In genomic region chr16:38591506-38591905, GRCm38 (mm10) we compare ENCODE assay signal across 21 mouse cellular contexts. TPM values are rescaled to one million over a fixed set of nuclear protein-coding genes. Genes with fewer than 3 reads are reported as not detected.
DNase-seq lines count a peak whose midpoint lies in the region; ATAC-seq and TF ChIP-seq lines count a peak whose summit lies in the region.
"Had no signal": no experiment of that assay in that cellular context is flagged by ENCODE, and none has a peak within 500 bp of the region (broad histone marks: within the 10 kb centered on the region; RNA-seq: fewer than 3 reads in every experiment).

No protein-coding gene starts in this region.

- 80% methylated on average over 3 of the region's 3 CpGs for WGBS in forebrain, postnatal 0 days
- 88% methylated on average over 3 of the region's 3 CpGs for WGBS in forebrain, embryonic 16.5 days
- 62% methylated on average over 3 of the region's 3 CpGs for WGBS in heart, embryonic 16.5 days
- 81% methylated on average over 3 of the region's 3 CpGs for WGBS in liver, adult 2 months
- 73% methylated on average over 3 of the region's 3 CpGs for WGBS in liver, postnatal 0 days (ENCODE audit: insufficient replicate concordance)

- no peaks in the 10 kb centered on the region for H3K27me3 ChIP-seq in forebrain, postnatal 0 days (ENCODE audit: insufficient read depth, low read length)
- H3K27me3 ChIP-seq in forebrain, embryonic 16.5 days (replicated peaks; ENCODE audit: control insufficient read depth, insufficient read depth, low read length): no peaks in the 10 kb centered on the region
- no peaks in the 10 kb centered on the region for H3K27me3 ChIP-seq in heart, embryonic 16.5 days (ENCODE audit: control insufficient read depth, insufficient read depth, low read length)
- H3K27me3 ChIP-seq in liver, adult 2 months (ENCODE audit: control insufficient read depth, insufficient read depth, low read length): no peaks in the 10 kb centered on the region
- no peaks in the 10 kb centered on the region for H3K27me3 ChIP-seq in liver, postnatal 0 days (ENCODE audit: insufficient read depth, low read length)
- H3K27me3 ChIP-seq: embryonic facial prominence, embryonic 13.5 days; forebrain, embryonic 12.5 days; limb, embryonic 15.5 days; liver, embryonic 15.5 days; midbrain, embryonic 13.5 days had no signal

- TF ChIP-seq EP300 in liver, postnatal 0 days (IDR thresholded peaks at IDR 0.05; ENCODE audit: low read depth): no peak

- TF ChIP-seq POLR2A in liver, adult 2 months (IDR thresholded peaks at IDR 0.05; ENCODE audit: extremely low read depth, insufficient read depth, low read length): no peak
- TF ChIP-seq POLR2A in cortical plate, adult 2 months (IDR thresholded peaks at IDR 0.05; ENCODE audit: extremely low read depth, insufficient read depth, low read length): no peak

- H3K9ac ChIP-seq in forebrain, postnatal 0 days: no peak overlapping the region
- no peak overlapping the region for H3K9ac ChIP-seq in forebrain, embryonic 16.5 days (replicated peaks; ENCODE audit: low read depth, low read length)
- H3K9ac ChIP-seq in heart, embryonic 16.5 days (ENCODE audit: low read length): no peak overlapping the region
- H3K9ac ChIP-seq in liver, adult 2 months (ENCODE audit: low read depth, low read length): no peak overlapping the region
- H3K9ac ChIP-seq in liver, postnatal 0 days (replicated peaks): no peak overlapping the region
- H3K9ac ChIP-seq: embryonic facial prominence, embryonic 13.5 days; forebrain, embryonic 12.5 days; hindbrain, embryonic 14.5 days; limb, embryonic 15.5 days; liver, embryonic 15.5 days; midbrain, embryonic 13.5 days had no signal

- H3K36me3 ChIP-seq in forebrain, postnatal 0 days (ENCODE audit: insufficient read depth): peaks cover 45% of the 10 kb centered on the region
- peaks cover 14% of the 10 kb centered on the region for H3K36me3 ChIP-seq in forebrain, embryonic 16.5 days (ENCODE audit: control insufficient read depth, insufficient read depth)
- peaks cover 28% of the 10 kb centered on the region for H3K36me3 ChIP-seq in heart, embryonic 16.5 days (ENCODE audit: control insufficient read depth, insufficient read depth)
- H3K36me3 ChIP-seq in liver, adult 2 months (ENCODE audit: control insufficient read depth, insufficient read depth, low read length): peaks cover 47% of the 10 kb centered on the region
- H3K36me3 ChIP-seq in liver, postnatal 0 days (replicated peaks; ENCODE audit: insufficient read depth, low read length): peaks cover 44% of the 10 kb centered on the region

- H3K4me2 ChIP-seq in forebrain, postnatal 0 days (ENCODE audit: low read depth): no peak overlapping the region
- H3K4me2 ChIP-seq in forebrain, embryonic 16.5 days (ENCODE audit: low read length): no peak overlapping the region
- H3K4me2 ChIP-seq in heart, embryonic 16.5 days (ENCODE audit: low read depth, low read length): no peak overlapping the region
- H3K4me2 ChIP-seq in liver, postnatal 0 days (ENCODE audit: low read depth, low read length): no peak overlapping the region
- H3K4me2 ChIP-seq: embryonic facial prominence, embryonic 13.5 days; forebrain, embryonic 12.5 days; hindbrain, embryonic 14.5 days; limb, embryonic 15.5 days; liver, embryonic 15.5 days; midbrain, embryonic 13.5 days had no signal

- ATAC-seq in forebrain, postnatal 0 days: no peak
- no peak for ATAC-seq in forebrain, embryonic 16.5 days
- no peak for ATAC-seq in heart, embryonic 16.5 days (replicated peaks; ENCODE audit: extremely low read depth, insufficient read depth, low FRiP score)
- no peak for ATAC-seq in liver, postnatal 0 days
- ATAC-seq: inflammation-experienced regulatory T-cells, adult 6 months; midbrain, embryonic 13.5 days had no signal

- intact Hi-C loops in heart, postnatal 36 days (cut with DNase I): no loop called here

- no peak overlapping the region for H3K27ac ChIP-seq in forebrain, postnatal 0 days (ENCODE audit: low read depth, low read length)
- no peak overlapping the region for H3K27ac ChIP-seq in forebrain, embryonic 16.5 days (ENCODE audit: low read length)
- peak overlapping the region; percentile 27; the same call in 1 of the 2 replicates for H3K27ac ChIP-seq in heart, embryonic 16.5 days (ENCODE audit: low read length)
- H3K27ac ChIP-seq in liver, adult 2 months (replicated peaks; ENCODE audit: insufficient read depth, low read depth, low read length): peak overlapping the region; percentile 39; the same call in 1 of the 2 replicates
- no peak overlapping the region for H3K27ac ChIP-seq in liver, postnatal 0 days (ENCODE audit: low read depth)
- peak overlapping the region; percentile 28; the same call in 1 of the 2 replicates for H3K27ac ChIP-seq in cortical plate, adult 2 months (ENCODE audit: insufficient read depth, low read length)
- H3K27ac ChIP-seq: embryonic facial prominence, embryonic 13.5 days; forebrain, embryonic 12.5 days; hindbrain, embryonic 14.5 days; limb, embryonic 15.5 days; liver, embryonic 15.5 days; midbrain, embryonic 13.5 days had no signal

- H3K9me3 ChIP-seq in forebrain, postnatal 0 days (ENCODE audit: low read length): no peaks in the 10 kb centered on the region
- no peaks in the 10 kb centered on the region for H3K9me3 ChIP-seq in forebrain, embryonic 16.5 days (ENCODE audit: control insufficient read depth, low read length)
- no peaks in the 10 kb centered on the region for H3K9me3 ChIP-seq in heart, embryonic 16.5 days (replicated peaks; ENCODE audit: control insufficient read depth, low read length)
- H3K9me3 ChIP-seq in liver, postnatal 0 days (ENCODE audit: low read length): no peaks in the 10 kb centered on the region
- H3K9me3 ChIP-seq: embryonic facial prominence, embryonic 13.5 days; forebrain, embryonic 12.5 days; limb, embryonic 15.5 days; liver, embryonic 15.5 days; midbrain, embryonic 13.5 days had no signal

- no peaks in the 10 kb centered on the region for H3K79me2 ChIP-seq in liver, adult 2 months (ENCODE audit: control insufficient read depth, insufficient read depth, low read length)

- 0 out of 2 replicates have a peak, but pooled peaks have one; percentile 11 for TF ChIP-seq CTCF in forebrain, postnatal 0 days (IDR thresholded peaks at IDR 0.05; ENCODE audit: low read depth)
- no peak for TF ChIP-seq CTCF in liver, adult 2 months (IDR thresholded peaks at IDR 0.05; ENCODE audit: low read depth, low read length)
- no peak for TF ChIP-seq CTCF in liver, postnatal 0 days (IDR thresholded peaks at IDR 0.05; ENCODE audit: low read depth)
- no peak for TF ChIP-seq CTCF in cortical plate, adult 2 months (IDR thresholded peaks at IDR 0.05; ENCODE audit: extremely low read depth, insufficient read depth, low read length)

- no peak overlapping the region for H3K4me3 ChIP-seq in forebrain, postnatal 0 days (ENCODE audit: low read depth, low read length)
- H3K4me3 ChIP-seq in forebrain, embryonic 16.5 days (replicated peaks; ENCODE audit: low read length): no peak overlapping the region
- no peak overlapping the region for H3K4me3 ChIP-seq in heart, embryonic 16.5 days (ENCODE audit: low read length)
- H3K4me3 ChIP-seq in liver, adult 2 months (ENCODE audit: insufficient read depth, low read depth, low read length): no peak overlapping the region
- H3K4me3 ChIP-seq in liver, postnatal 0 days (ENCODE audit: low read depth, low read length): no peak overlapping the region
- no peak overlapping the region for H3K4me3 ChIP-seq in cortical plate, adult 2 months (ENCODE audit: insufficient read depth, low read length)
- H3K4me3 ChIP-seq: embryonic facial prominence, embryonic 13.5 days; erythroblast, embryonic 14.5 days; forebrain, embryonic 12.5 days; limb, embryonic 15.5 days; liver, embryonic 15.5 days; midbrain, embryonic 13.5 days had no signal

- H3K4me1 ChIP-seq in forebrain, postnatal 0 days (ENCODE audit: insufficient read depth): no peaks in the 10 kb centered on the region
- no peaks in the 10 kb centered on the region for H3K4me1 ChIP-seq in forebrain, embryonic 16.5 days (replicated peaks; ENCODE audit: control insufficient read depth, insufficient read depth, low read length)
- no peaks in the 10 kb centered on the region for H3K4me1 ChIP-seq in heart, embryonic 16.5 days (ENCODE audit: control insufficient read depth, insufficient read depth, low read length)
- no peaks in the 10 kb centered on the region for H3K4me1 ChIP-seq in liver, adult 2 months (ENCODE audit: control insufficient read depth, insufficient read depth, low read length)
- H3K4me1 ChIP-seq in liver, postnatal 0 days (ENCODE audit: insufficient read depth): no peaks in the 10 kb centered on the region
- H3K4me1 ChIP-seq in cortical plate, adult 2 months (ENCODE audit: control insufficient read depth, insufficient read depth, low read length): no peaks in the 10 kb centered on the region
- H3K4me1 ChIP-seq: embryonic facial prominence, embryonic 13.5 days; forebrain, embryonic 12.5 days; limb, embryonic 15.5 days; liver, embryonic 15.5 days; midbrain, embryonic 13.5 days had no signal

- no peak for DNase-seq in forebrain, postnatal 0 days
- no peak for DNase-seq in heart, postnatal 36 days
- no peak for DNase-seq in liver, adult 2 months (ENCODE audit: extremely low read depth, low read depth, low spot score)
- DNase-seq in liver, postnatal 0 days: no peak
- no peak for DNase-seq in kidney, adult 9 months
- DNase-seq: cerebellum, adult 11-12 months; cerebellum, postnatal 10 days; heart, postnatal 4 days; layer of hippocampus, adult 9-11 months; lung, postnatal 14 days had no signal

RNA-seq across cellular contexts. Expression of gene Tmem39a, which starts 33.0 kb away (rescaled TPM):
- total RNA-seq in forebrain, postnatal 0 days (2014; rRNA removed): 12.1 and 16.2 TPM in 2 replicates
- 14.4 and 16.2 TPM in 2 replicates for polyA plus RNA-seq in forebrain, postnatal 0 days (2015; fragmentation: Nextera tagmentation; extraction: Ambion mirVana)
- polyA plus RNA-seq in forebrain, embryonic 16.5 days (2015; fragmentation: Nextera tagmentation; extraction: Ambion mirVana): 37.3 and 46.2 TPM in 2 replicates
- polyA plus RNA-seq in heart, embryonic 16.5 days (2015; fragmentation: Nextera tagmentation; extraction: Ambion mirVana): 62.0 and 64.4 TPM in 2 replicates
- 10 to 100 TPM; 15.3 to 20.8 TPM for total RNA-seq in heart, postnatal 36 days (2021)
- 8.1 and 9.3 TPM in 2 replicates for total RNA-seq in liver, adult 2 months (2014; rRNA removed)
- polyA plus RNA-seq in liver, adult 2 months (2012; rRNA removed): 37.5 and 58.4 TPM in 2 replicates
- polyA plus RNA-seq in liver, postnatal 0 days (2015; fragmentation: Nextera tagmentation; extraction: Ambion mirVana): 15.7 and 18.4 TPM in 2 replicates
- 39.9 and 46.2 TPM in 2 replicates for polyA plus RNA-seq in cortical plate, adult 2 months (2012; rRNA removed)

RNA-seq across cellular contexts. Expression of gene Poglut1, which starts 41.4 kb away (rescaled TPM):
- 38.4 and 47.5 TPM in 2 replicates for total RNA-seq in forebrain, postnatal 0 days (2014; rRNA removed)
- 29.8 and 36.5 TPM in 2 replicates for polyA plus RNA-seq in forebrain, postnatal 0 days (2015; fragmentation: Nextera tagmentation; extraction: Ambion mirVana)
- 66.0 and 70.5 TPM in 2 replicates for polyA plus RNA-seq in forebrain, embryonic 16.5 days (2015; fragmentation: Nextera tagmentation; extraction: Ambion mirVana)
- 27.4 and 28.9 TPM in 2 replicates for polyA plus RNA-seq in heart, embryonic 16.5 days (2015; fragmentation: Nextera tagmentation; extraction: Ambion mirVana)
- 10 to 100 TPM; 10.4 to 11.2 TPM for total RNA-seq in heart, postnatal 36 days (2021)
- total RNA-seq in liver, adult 2 months (2014; rRNA removed): 12.6 and 12.9 TPM in 2 replicates
- polyA plus RNA-seq in liver, adult 2 months (2012; rRNA removed): 5.6 and 6.9 TPM in 2 replicates
- polyA plus RNA-seq in liver, postnatal 0 days (2015; fragmentation: Nextera tagmentation; extraction: Ambion mirVana): 6.1 and 6.3 TPM in 2 replicates
- polyA plus RNA-seq in cortical plate, adult 2 months (2012; rRNA removed): 56.6 and 59.7 TPM in 2 replicates

Comparison
In these comparisons a context has a peak if more than half of its experiments do, and no peak if none do; other contexts are left out.
1. H3K27ac ChIP-seq: peak in heart, embryonic 16.5 days (single experiment), liver, adult 2 months (single experiment) and cortical plate, adult 2 months (single experiment); none in forebrain, postnatal 0 days (single experiment), forebrain, embryonic 16.5 days (single experiment) and liver, postnatal 0 days (single experiment).